Mouse (Mus musculus) lung, postnatal 14 days (tissue): ENCODE data around the gene Per3.
A peak's percentile ranks its signal among the peaks of the same experiment; 100 is the strongest.
"Not testable (repeated sequence)": the region's sequence is repeated elsewhere in the genome, so short reads cannot be mapped to it uniquely, and the experiment has no call there.

Experiments used
- DNase-seq: peaks from one replicate; pipeline ENCODE4 v3.0.0; 2021

Gene Per3

DNA sequence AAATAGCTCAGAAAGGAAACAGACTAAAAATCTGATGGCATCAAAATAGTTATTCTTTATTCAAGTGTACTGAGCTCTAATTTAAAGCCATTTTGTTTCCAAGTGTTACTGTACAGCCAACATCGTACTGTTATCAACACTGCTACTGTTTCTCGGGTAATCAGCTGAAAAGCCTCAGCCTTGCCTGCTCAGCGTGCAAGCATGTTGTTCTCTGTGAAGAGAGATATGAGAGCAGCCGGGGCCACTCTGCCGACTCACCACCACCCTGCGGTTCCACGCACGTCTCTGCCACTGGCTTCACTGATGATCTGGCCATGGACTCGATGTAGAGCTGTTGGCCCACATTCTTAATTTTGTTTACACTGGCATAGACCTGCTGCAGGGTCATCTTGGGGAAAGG lies 20.3 kb downstream of the Per3 start:
- DNase-seq: no peak

GRCm38 (mm10) chr4:151017356-151017755 lies 27.1 kb downstream of the Per3 start:
- not testable (repeated sequence) for DNase-seq

DNA sequence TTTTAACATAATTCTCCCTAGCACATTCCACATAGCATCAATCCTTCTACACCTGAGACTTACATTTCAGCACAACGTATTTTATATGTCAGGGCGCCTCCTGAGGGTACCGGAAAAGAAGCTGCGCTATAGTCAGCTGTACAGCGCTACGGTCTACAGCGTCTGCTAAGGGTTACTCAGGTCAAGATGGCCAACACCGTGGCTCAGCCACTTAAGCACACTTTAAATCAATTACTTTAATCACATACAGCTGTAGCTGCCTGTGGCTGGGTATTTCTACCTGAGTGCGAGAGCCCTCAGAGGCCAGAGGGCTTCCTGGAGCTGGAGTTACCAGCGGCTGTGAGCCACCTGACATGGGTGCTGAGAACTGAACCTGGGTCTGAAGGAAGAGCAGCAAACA lies 28.5 kb downstream of the Per3 start:
- no peak for DNase-seq

- peak; percentile 25 for DNase-seq
Observed at GRCm38 (mm10) chr4:151010316-151010715, 34.1 kb downstream of the Per3 start.

DNA sequence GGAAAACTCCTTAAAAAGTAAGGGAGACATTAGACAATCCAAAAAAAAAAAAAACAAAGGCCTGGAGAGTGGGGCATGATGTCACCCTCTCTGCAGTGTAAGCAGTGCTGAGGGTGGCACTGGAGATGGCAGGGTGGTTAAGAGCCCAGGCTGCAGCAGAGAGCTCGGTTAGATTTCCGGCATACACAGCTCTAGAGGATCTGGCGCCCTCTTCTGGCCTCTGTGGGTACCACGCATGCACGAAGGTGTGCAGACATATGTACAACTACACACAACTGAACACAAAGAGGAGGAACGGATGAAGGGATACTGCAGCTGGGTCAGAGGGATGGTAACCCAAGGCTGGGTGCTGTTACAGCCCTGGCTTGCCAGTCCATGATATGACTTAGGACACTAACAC lies 37.5 kb downstream of the Per3 start:
- DNase-seq: peak; percentile 57

DNA sequence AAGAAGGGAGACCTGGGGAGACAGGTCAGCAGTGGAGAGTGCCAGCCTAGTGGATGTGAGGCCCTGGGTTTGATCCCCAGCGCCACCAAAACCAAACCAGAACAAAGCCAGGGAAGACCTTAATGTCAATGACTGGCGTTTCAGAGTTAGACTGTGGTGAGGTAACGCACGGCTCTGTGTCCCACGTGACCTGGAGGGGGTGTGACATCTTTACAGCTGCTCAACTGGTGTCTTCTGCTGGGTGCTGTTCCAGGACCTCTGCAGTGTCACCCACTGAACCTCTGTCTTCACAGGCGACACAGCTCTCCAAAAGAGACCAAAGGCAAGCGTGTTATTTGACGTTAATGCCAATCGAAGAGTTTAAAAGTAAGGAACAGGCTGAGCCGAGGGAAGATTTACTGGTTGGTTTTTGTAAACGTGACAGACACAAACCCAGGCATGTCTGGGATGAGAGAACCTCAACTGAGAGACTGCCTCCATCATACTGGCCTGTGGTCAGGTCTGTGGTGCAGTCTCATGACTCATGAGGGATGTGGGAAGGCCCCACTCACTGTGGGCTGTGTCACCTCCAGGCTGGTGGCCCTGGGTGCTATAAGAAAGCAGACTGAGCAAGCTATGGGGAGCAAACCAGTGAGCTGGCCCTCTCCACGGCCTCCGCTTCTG lies 38.7 kb downstream of the Per3 start:
- DNase-seq: no peak

DNA sequence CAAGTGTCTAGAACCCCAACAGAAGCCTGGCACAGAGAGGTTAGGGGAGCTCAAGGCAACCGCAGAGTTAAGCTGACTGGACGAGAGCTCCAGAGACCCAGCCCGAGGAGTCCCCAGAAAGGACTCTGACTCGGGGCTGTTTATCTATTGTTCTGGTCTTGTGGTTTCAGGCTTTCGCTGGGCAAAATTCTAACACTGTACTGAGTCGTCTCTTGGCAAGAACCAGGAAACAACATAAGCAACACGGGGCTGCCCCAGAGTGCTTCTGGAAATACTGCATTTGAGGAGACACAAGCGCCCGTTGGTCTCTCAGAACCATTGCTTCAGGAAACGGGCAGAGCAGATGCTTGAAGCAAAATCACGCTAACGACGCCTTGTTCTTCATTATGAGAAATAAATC lies 43.1 kb downstream of the Per3 start:
- DNase-seq: no peak

- no peak for DNase-seq
Observed at GRCm38 (mm10) chr4:150998626-150999025, 45.8 kb downstream of the Per3 start.

GRCm38 (mm10) chr4:150996797-150997196 lies 47.7 kb downstream of the Per3 start, which contains the start of gene Uts2:
Gene Uts2, plus strand, starts transcription at chr4:150997097.
- no peak for DNase-seq

GRCm38 (mm10) chr4:150990148-150990547 lies 54.3 kb downstream of the Per3 start:
- DNase-seq: peak; percentile 61

DNA sequence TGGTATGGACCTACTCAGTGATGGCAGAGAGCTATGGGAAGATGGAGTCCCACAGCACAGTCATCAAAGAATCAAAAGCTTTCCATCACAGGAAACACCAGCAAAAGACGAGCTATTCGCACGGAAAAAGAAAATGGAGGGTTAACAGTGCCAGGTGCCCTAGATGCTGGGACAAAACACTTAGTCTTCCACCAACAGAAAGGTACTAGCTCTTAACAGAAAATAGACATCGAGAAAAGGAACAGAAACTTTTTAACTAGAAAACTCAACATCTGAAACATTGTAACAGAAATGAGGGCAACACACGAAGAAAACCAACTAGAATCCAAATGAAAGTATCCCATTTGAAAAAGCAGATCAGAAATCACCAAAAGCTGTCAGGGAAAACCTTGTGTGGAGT lies 64.3 kb downstream of the Per3 start:
- DNase-seq: no peak

- DNase-seq: no peak
Observed at GRCm38 (mm10) chr4:150979455-150979854, 65.0 kb downstream of the Per3 start.

DNA sequence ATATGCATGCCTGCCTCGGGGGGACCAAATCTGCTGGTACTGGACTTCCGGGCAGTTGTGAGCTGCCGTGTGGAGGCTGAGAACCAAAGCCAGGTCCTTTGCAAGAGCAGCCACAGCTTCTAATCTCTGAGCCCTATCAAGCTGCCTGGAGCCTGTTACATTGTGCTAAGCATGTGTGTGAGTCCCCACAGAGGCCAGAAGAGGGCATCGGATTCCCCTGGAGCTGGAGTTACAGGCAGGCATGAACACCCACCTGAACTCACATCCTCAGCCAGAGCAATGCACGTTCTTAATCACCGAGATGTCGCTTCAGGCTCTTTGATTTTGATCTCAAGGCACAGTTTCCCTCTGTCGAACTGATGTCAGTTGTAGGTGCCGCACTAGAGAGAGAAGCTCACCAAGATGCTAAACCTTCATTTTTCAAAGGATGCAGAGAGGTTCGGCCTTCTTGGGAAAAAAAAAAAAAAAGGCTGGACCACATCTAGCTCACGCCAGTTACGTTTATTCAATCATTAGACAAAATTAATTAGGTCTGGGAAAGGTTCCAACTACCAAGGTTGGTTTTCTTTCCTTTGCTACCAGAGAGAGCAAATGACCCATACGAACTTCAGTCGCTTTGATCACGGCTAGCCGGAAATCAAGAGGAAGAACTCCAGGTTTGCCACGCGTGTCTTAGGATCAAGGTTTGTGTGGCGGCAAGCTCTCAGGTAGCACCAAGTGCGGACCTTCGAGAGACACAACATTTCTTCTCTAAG lies 66.1 kb downstream of the Per3 start:
- no peak for DNase-seq

DNA sequence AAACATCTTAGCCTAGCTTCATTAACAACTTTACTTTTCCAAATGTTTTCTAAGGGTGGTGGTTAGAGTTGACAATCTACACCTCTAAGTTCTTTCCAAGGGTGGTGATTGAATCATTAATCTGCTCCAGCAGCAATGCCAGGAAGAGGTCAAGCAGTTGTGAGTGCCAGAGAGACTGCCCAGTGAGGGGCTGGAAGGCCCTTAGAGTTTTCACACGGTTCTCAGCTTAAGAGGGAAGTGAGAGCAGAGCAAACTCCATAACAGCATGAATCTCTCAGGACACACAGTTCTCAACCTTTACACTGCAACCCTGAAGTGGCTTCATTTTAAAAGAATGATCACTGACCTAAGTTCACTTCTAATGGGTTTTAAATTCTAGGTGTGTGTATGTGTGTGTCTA lies 69.3 kb downstream of the Per3 start:
- peak; percentile 40 for DNase-seq

DNA sequence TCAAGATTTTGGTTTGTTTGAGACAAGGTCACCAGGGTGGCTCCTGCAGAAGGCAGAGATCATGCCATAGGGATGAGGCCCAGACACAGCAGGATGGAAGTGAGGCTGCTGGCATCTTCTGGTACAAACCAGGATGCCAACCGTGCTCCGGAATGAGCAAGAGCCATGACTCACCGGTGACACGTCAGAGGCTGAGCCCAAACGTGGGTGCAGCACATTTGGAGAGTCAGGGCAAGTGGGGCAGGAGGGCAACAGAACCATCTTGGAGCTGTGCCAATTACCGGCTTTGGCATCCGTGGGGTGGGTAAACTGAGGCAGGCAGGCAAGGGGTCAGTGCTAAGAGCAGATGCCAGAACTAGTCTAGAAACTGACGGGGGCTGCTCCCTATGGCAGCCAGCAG lies 71.2 kb downstream of the Per3 start:
- DNase-seq: no peak

DNA sequence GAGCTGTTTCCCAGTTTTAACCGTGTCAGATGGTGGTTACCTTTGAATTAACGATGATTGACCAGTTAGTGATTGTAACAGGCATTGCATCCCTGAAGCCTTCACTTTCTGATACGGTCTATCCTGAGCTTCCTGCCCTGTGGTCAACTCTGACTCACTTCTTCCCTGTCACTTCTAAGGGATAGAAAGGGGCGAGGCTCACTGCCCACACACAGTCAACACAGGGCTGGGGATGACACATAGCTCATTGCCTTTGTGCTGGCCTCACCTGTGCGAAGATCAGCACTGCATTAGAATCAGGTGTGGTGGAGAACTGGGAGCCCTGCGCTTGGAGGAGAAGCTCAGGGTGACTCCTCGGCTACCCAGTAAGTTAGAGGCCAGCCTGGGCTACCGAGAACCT lies 75.5 kb downstream of the Per3 start:
- DNase-seq: no peak

- peak; percentile 81 for DNase-seq
Observed at GRCm38 (mm10) chr4:150966556-150966955, 77.9 kb downstream of the Per3 start.

- no peak for DNase-seq
Observed at GRCm38 (mm10) chr4:150965555-150965951, 78.9 kb downstream of the Per3 start.

DNA sequence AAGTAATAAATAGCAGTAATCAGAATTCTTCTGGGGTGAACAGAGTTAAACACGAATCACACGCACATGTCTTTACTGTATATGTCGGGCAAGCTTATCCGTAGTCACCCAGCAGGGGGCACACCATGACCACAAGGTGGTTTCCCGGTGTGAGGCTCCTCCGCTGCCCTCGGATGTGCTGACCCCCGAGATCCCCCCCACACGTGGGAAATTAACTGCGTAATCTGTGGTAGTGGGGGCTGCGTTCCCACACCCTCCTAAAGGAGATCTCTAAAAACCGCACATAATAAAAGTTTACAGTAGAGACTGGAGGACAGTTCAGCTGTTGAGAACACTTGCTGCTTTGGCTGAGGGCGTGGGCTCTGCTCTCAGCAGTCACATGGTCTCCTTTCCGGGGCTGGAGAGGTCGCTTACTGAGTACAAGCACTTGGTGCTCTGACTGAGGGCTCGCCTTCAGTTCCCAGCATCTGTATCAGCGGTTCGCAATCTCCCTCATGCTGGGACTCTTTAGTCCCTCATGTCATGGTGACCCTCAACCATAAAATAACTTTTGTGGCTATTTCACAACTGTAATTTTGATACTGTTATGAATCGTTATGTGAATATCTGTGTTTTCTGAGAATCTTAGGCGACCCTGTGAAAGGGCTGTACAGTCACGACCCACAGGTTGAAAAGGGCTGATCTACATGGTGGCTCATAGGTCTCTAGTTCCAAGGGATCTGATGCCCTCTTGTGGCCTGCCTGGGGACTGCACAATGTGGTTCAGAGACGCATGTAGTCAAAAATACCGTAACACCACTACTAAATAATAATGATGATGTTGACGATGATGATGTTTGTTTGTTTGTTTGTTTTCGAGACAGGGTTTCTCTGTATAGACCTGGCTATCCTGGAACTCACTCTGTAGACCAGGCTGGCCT lies 79.6 kb downstream of the Per3 start:
- DNase-seq: peak; percentile 94

- DNase-seq: no peak
Observed at GRCm38 (mm10) chr4:150963711-150964110, 80.8 kb downstream of the Per3 start.

- peak; percentile 23 for DNase-seq
Observed at GRCm38 (mm10) chr4:150962231-150962630, 82.2 kb downstream of the Per3 start.

- DNase-seq: no peak
Observed at GRCm38 (mm10) chr4:150958536-150958935, 85.9 kb downstream of the Per3 start.

- no peak for DNase-seq
Observed at GRCm38 (mm10) chr4:150957106-150957458, 87.4 kb downstream of the Per3 start.
